Comparison of ENCODE assay signal across 1 mouse cellular context in genomic region chr3:104818749-104819134, GRCm38 (mm10).
A peak's percentile ranks its signal among the peaks of the same experiment; 100 is the strongest.
TF ChIP-seq lines count a peak whose summit lies in the region.

No protein-coding gene starts in this region.

TF ChIP-seq in MEL, 35 proteins besides CTCF, POLR2A, EP300 and RAD21:
- TF ChIP-seq RCOR1 (IDR thresholded peaks at IDR 0.05; ENCODE audit: low read depth, low read length) (peak; percentile 1; the same call in 1 of the 2 replicates), USF2 (IDR thresholded peaks at IDR 0.05; ENCODE audit: borderline replicate concordance in 1 of 2, insufficient read depth in 1 of 2, low read depth in 1 of 2, low read length in 2 of 2) (no peak)
